Mouse (Mus musculus): ENCODE data around the gene Auts2.
A peak's percentile ranks its signal among the peaks of the same experiment; 100 is the strongest.

Auts2 gene

DNA sequence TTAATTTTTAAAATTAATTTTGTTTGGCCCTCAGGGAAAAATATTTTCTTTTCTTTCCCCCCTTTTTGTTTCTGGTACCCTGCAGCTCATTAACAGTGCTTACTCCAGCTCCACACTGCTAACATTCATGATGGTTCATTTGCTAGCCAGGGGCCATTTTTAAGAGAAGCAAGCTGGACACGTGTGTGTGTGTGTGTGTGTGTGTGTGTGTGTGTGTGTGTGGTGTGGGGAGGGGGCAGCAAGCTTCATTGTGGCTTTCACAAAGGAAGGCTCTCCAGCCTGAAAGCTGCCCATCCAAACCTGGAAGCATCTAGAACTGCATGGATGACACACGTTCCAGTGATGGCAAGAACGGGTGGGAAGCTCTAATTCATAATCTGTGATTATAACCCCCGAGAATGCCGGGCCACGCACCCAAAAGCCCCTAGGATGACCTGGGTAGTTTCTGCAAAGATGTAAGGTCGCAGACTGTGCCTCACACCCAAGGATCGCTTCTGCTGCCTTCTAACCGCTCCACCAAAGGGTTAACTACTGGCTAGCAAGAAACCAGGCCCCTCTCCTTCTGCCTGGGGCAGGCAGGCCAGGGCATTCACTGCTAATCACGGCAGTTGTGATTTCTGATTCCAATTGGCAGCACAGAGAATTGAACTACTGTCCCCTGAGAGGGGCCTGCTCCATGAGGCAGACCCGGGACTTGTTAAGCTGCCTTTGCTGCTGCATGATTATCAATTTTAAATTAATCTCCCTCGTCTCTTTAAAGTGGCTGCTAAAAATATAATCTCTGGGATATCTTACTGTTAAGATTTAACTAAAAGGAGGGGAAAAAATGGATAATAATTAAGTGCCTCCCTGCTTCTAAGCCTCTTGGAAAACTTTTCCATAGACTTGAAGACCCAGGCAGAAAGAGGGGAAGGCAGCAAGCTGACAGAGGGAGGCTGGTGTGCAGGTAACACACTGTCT is 911.8 kb downstream of the Auts2 start:
- DNase-seq (ENCODE audit: low spot score in 2 of 2), result no peak

DNA sequence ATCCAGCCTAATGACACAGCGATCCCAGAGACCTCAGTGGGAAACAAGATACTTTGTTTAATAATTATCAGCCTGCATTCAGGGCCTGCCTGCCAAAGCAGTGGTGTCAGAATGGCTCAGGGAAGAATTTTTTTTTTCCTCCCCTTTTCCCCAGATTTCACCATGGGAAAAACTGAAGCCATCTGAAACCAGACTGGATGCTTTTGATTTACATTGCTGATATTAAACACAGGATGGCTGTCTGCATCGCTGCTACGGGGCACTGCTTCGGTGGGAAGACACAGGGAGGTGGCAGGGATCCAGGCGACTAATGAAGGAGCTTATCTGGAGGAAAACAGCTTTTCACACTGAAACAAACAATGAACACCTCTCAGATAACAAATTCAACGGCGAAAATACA is 912.6 kb downstream of the Auts2 start:
- DNase-seq (ENCODE audit: low spot score in 2 of 2), result no peak

GRCm38 (mm10) chr5:131616113-131616876 is 926.8 kb downstream of the Auts2 start:
- DNase-seq (ENCODE audit: low spot score in 2 of 2), result peak; percentile 16 to 18

- DNase-seq (ENCODE audit: low spot score in 2 of 2), result no peak
These were observed 928.9 kb downstream of the Auts2 start for GRCm38 (mm10) chr5:131614238-131614637.

- DNase-seq (ENCODE audit: low spot score in 2 of 2), result no peak
These were observed 929.8 kb downstream of the Auts2 start for GRCm38 (mm10) chr5:131613301-131613700.

GRCm38 (mm10) chr5:131610702-131611101 is 932.4 kb downstream of the Auts2 start:
- no peak for DNase-seq (ENCODE audit: low spot score in 2 of 2)

GRCm38 (mm10) chr5:131606786-131607185 is 936.4 kb downstream of the Auts2 start:
- DNase-seq (ENCODE audit: low spot score in 2 of 2), result no peak

DNA sequence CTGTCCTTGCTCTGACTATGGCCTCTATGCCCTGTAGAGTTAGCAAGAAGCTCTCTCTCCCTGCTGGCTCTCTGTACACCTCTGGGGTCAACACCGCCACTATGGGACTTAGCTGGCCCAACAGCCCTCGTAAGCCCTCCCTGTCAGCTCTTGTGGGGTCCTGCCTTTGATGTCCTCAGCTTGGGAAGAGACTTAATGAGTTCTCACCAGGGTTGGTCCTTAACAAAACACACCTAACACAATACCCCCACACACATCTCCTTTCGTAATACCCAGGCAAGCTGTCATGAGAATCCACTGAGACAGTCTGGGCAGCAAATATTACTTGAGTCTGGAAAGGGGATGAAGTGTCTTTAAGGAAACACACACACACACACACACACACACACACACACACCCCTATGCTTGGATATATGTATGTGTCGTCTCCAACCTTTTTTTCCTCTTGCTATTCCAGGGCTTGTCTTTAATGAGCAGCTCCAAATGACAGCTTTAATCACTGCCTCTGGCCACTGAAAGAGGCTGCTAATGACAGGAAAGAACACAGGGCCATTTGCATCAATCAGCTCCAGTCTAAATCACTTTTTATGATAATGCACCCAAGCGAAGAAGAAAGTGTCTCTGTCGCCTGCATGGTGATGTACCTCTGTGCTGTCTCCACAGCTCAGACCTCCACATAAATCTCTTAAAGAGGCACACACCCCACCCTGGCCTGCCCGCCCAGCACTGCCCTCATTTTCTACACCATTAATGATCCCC is 941.0 kb downstream of the Auts2 start:
- no peak for DNase-seq (ENCODE audit: low spot score in 2 of 2)

GRCm38 (mm10) chr5:131600325-131601125 is 942.6 kb downstream of the Auts2 start:
- DNase-seq (ENCODE audit: low spot score in 2 of 2), result peak; percentile 77 to 85

GRCm38 (mm10) chr5:131597503-131597902 is 945.6 kb downstream of the Auts2 start:
- no peak for DNase-seq (ENCODE audit: low spot score in 2 of 2)

DNA sequence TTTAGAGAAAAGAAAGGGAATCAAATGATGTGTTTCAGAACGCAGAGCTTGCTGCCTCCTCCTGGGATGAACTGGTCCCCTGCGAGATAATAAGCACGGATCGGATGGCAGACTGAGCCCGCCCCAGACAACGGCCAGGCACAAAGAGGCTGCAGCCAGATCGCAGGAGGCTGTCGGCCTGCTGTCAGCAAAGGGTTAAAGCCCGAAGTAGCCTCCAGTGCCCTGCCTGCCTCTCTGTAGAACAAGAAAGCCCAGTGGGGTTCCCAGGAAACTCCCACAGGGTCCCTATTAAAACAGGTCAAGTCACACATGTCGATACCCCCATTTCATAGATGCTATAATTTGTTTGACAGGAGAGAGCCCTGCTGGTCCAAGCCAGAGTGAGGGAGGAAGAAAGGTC is 946.6 kb downstream of the Auts2 start:
- no peak for DNase-seq (ENCODE audit: low spot score in 2 of 2)

DNA sequence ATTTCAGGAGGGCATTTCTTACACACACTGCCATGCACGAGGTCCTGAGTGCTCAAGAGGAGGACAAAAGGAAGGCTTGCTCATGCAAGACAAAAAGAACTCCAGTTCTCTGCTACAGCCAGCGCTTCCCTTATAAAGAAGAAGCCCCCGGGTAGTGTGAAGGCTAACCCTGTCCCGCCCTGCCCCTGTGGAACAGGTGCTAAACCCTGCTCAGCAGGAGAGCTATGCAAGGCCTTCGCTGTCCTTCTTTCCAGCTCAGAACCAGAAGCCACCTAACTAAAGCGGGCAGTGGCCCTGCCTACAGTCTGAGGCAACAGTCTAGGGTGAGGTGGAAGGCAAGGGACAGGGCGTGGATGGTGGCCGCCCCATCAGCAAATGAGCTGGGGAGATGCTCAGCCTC is 947.4 kb downstream of the Auts2 start:
- no peak for DNase-seq (ENCODE audit: low spot score in 2 of 2)

- no peak for DNase-seq (ENCODE audit: low spot score in 2 of 2)
These were observed 948.5 kb downstream of the Auts2 start for GRCm38 (mm10) chr5:131594597-131594996.

- no peak for DNase-seq (ENCODE audit: low spot score in 2 of 2)
These were observed 949.9 kb downstream of the Auts2 start for GRCm38 (mm10) chr5:131593261-131593660.

DNA sequence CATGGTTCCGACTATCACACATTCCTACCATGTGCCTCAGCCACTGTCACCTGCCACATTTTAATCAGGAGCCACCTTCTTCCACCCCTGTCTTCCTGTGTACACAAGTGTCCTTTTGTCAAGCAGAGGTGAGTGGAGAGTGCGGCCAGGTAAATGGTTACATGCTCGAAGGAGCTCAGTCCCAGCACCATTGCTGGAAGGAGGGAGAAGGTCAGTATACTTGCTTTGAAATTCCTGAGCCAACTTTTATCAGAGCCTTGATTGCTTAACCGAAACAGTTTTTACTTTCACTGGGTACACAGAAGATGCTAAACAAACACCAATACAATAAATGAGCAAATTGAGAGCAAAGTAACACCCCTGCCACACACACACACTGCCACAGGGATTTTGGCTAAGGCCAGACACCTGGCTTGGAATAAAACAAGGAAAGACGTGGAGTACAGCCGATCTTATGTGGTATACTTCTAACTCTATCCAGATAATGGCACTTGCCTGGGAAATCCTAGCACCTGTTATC is 953.1 kb downstream of the Auts2 start:
- no peak for DNase-seq (ENCODE audit: low spot score in 2 of 2)

DNA sequence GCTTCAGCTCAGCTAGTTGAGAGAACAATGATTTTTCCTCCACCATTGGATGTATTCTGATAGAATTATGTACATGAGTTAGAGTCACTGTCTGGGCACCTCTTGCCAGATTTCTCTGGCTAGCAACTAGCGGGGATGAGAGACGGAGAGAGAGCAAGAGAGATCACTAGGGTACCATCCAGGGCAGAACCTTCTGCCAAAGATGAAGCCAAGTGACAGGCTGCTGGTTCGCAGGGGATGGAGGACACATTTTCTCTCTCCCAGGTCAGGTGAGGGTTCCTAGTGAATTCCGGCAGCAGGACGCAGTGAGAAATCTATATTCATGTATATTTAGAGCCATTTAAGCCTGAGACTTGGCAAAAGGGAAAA is 956.8 kb downstream of the Auts2 start:
- no peak for DNase-seq (ENCODE audit: low spot score in 2 of 2)

GRCm38 (mm10) chr5:131585684-131586331 is 957.3 kb downstream of the Auts2 start:
- DNase-seq (ENCODE audit: low spot score in 2 of 2), result peak; percentile 19 to 43

GRCm38 (mm10) chr5:131584260-131585135 is 958.6 kb downstream of the Auts2 start:
- DNase-seq (ENCODE audit: low spot score in 2 of 2), result peak; percentile 28 to 36

Data from heart, adult 9 months (tissue).